Mouse (Mus musculus) intestine, postnatal 0 days (tissue): ENCODE data around the gene Olfr654. TPM values are rescaled to one million over a fixed set of nuclear protein-coding genes. Genes with fewer than 3 reads are reported as not detected.

ENCODE experiments used
- ATAC-seq: fragments of 200-750 bp; cut with Nextera tagmentation; 2 replicates; pipeline ENCODE4 v1.8.0; 2017; ENCODE audit warnings: mild to moderate bottlenecking, moderate TSS enrichment, moderate library complexity
- H3K27ac ChIP-seq: fragments of 300-500 bp; sonication (generic); 2 replicates; pipeline ENCODE4 v1.5.1; 2014; ENCODE audit warnings: mild to moderate bottlenecking, low read depth, low read length, moderate library complexity
- H3K27me3 ChIP-seq: fragments of 300-500 bp; sonication (generic); replicated peaks from 2 replicates; pipeline ENCODE4 v1.6.1; 2014; ENCODE audit warnings: low read length, mixed read lengths; ENCODE audit not compliant: control insufficient read depth, insufficient read depth
- H3K36me3 ChIP-seq: fragments of 300-500 bp; sonication (generic); 2 replicates; pipeline ENCODE4 v1.6.1; 2014; ENCODE audit warnings: mild to moderate bottlenecking, moderate library complexity; ENCODE audit not compliant: control insufficient read depth, insufficient read depth
- H3K4me1 ChIP-seq: fragments of 300-500 bp; sonication (generic); replicated peaks from 2 replicates; pipeline ENCODE4 v1.6.1; 2014; ENCODE audit warnings: antibody characterized with exemption, low read length, mixed read lengths; ENCODE audit not compliant: control insufficient read depth, insufficient read depth
- H3K4me2 ChIP-seq: fragments of 300-500 bp; sonication (generic); replicated peaks from 2 replicates; pipeline ENCODE4 v1.6.1; 2014; ENCODE audit warnings: low read depth, mild to moderate bottlenecking, moderate library complexity
- H3K4me3 ChIP-seq: fragments of 300-500 bp; sonication (generic); 2 replicates; pipeline ENCODE4 v1.5.1; 2014; ENCODE audit warnings: low read depth, low read length
- H3K9ac ChIP-seq: fragments of 300-500 bp; sonication (generic); 2 replicates; pipeline ENCODE4 v1.6.1; 2014; ENCODE audit warnings: mild to moderate bottlenecking, low read depth, low read length
- H3K9me3 ChIP-seq: fragments of 300-500 bp; sonication (generic); 2 replicates; pipeline ENCODE4 v1.6.1; 2016; ENCODE audit warnings: mixed run types; ENCODE audit not compliant: control insufficient read depth
- CTCF ChIP-seq: sonication (generic); IDR thresholded peaks from 2 replicates; pipeline ENCODE4 v1.5.1; 2016; ENCODE audit warnings: low read depth, mild to moderate bottlenecking, control low read depth, antibody characterized with exemption, moderate library complexity
- WGBS: fragments of 180-500 bp; shearing (Covaris S2); extraction: QIAGEN DNeasy Blood & Tissue Kit; methylation state at CpG from one replicate; pipeline ENCODE4 v1.1.7; 2014; 5-methylcytosine and 5-hydroxymethylcytosine counted together
- polyA plus RNA-seq: library from polyadenylated mRNA; unstranded; fragments of >200 nt; fragmentation: Nextera tagmentation; extraction: Ambion mirVana; gene quantifications from 2 replicates; pipeline ENCODE4 v1.2.1, GENCODE M21; 2015

Gene Olfr654
- polyA plus RNA-seq: not detected in 2 replicates

DNA sequence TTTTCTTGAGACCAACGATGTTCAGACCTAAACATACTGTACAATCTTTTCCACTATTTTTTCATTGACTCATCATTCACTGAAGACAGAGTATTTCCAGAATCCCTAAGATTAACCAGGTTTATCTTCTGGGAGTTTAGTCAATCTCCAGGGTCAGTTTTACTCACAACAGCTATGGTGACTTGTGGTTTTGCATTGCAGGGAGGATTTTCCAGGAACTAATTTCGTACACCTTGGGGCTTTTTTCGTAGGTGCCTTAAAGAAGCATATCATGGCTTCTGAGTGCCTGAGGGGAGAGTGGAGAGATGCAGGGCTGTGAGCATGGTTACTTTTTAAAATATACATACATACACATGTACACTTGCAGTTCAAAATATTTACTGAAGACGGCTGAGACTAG, at the start of gene Olfr654:
Gene Olfr654 (plus strand): TSS at position 301 of the 400 bp plus-strand sequence.
- H3K4me2 ChIP-seq: no peak within 1 kb of the TSS
- no peaks in the 10 kb centered on the region for H3K36me3 ChIP-seq
- ATAC-seq: no peak
- no peaks in the 10 kb centered on the region for H3K27me3 ChIP-seq
- 80% methylated on average over 4 of the region's 4 CpGs for WGBS
- TF ChIP-seq CTCF: no peak
- H3K27ac ChIP-seq: no peak within 1 kb of the TSS
- no peaks in the 10 kb centered on the region for H3K4me1 ChIP-seq
- H3K9me3 ChIP-seq: no peaks in the 10 kb centered on the region
- H3K4me3 ChIP-seq: no peak within 1 kb of the TSS
- H3K9ac ChIP-seq: no peak within 1 kb of the TSS

DNA sequence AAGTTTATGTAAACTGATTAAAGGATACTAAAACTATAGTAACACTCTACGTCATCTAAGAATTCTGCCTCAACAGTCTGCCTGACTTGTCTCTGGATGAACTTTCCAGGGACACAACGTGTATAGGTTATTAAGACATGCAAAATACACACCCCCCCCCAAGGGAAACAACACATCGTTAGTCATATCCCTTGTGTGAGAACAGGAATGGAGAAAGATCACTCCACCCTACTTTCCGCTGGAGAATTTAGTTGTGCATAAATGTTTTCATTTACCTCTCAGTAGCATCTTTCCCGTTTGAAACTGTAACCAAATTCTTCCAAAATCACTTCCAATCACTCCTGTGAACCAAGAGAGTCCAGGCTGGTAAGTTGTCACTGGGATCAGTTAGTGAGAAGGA, 37.0 kb upstream of the Olfr654 start, which contains the start of gene Olfr651:
Gene Olfr651 (plus strand): TSS at position 301 of the 400 bp plus-strand sequence.
- Histone ChIP-seq H3K4me3 (no peak within 1 kb of the TSS), H3K4me2 (no peak within 1 kb of the TSS), H3K27ac (no peak within 1 kb of the TSS), H3K9me3 (no peaks in the 10 kb centered on the region), H3K4me1 (no peaks in the 10 kb centered on the region), H3K9ac (no peak within 1 kb of the TSS), H3K27me3 (no peaks in the 10 kb centered on the region), H3K36me3 (no peaks in the 10 kb centered on the region)
- no peak for TF ChIP-seq CTCF
- ATAC-seq: no peak
- WGBS: 70% methylated on average over 5 of the region's 5 CpGs

DNA sequence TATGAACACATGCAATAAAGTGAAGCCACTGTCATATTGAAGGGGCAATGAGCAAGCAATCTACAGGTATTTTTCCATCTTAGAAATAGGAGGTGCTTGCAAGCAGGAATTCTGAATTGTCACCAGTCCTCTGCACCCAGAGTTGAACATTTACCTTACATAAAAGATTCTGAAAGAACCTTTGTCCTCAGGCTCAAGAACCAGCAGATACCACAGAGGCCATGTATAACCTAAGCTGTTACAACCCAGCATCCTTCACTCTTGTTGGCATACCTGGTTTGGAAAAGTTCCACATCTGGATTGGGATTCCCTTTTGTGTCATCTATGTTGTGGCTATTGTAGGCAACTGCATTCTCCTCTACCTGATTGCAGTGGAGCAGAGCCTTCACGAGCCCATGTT, 34.1 kb upstream of the Olfr654 start:
- Histone ChIP-seq H3K4me1 (no peaks in the 10 kb centered on the region), H3K9me3 (no peaks in the 10 kb centered on the region), H3K9ac (no peak overlapping the region), H3K27me3 (no peaks in the 10 kb centered on the region), H3K36me3 (no peaks in the 10 kb centered on the region), H3K4me3 (no peak overlapping the region), H3K4me2 (no peak overlapping the region), H3K27ac (no peak overlapping the region)
- TF ChIP-seq CTCF: no peak
- 0 out of 2 replicates have a peak, but pooled peaks have one; percentile 57 for ATAC-seq
- 72% methylated on average over 1 of the region's 1 CpGs for WGBS

DNA sequence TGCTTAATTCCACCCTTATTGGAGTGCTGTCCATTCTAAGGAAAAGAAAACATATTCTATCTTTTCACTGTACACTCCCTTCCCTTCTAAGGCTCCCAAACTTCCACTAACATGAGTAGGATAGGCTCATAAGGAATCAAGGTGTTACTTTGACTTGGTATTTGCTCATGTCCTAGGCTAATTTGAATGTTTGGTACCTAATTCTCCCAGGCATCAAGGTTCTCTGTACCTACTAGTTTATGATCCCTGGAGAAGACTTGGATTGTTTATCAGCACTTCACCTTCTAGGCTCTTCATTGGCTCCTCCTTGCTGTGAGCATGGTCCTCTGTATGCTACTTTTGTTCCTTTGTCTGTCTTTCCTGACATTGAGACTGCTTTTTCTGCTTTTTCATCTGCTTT, 26.2 kb upstream of the Olfr654 start, which contains the start of gene Olfr652:
Gene Olfr652 (plus strand): TSS at position 301 of the 400 bp plus-strand sequence.
- no peak within 1 kb of the TSS for H3K4me2 ChIP-seq
- ATAC-seq: no peak

DNA sequence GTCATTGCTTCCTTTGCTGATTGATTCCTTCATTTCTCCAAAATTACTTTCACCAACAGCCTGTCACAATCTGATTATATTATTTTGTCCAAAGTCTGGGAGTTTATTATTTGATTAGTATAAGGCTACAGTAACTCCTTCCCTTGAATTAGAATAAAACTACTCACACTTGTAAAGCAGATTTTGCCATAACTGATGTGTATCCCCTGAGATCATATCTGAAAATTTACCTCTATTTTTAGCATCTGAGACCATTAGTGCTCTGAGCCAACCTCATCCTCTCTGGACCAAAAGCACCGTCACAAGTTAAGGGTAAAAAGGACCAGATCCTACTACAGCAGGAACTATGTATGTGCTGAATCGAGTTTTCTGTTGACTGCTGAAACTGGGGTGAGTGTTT, 9.8 kb upstream of the Olfr654 start, which contains the start of gene Olfr653:
Gene Olfr653 (plus strand): TSS at position 301 of the 400 bp plus-strand sequence.
- no peak for TF ChIP-seq CTCF
- H3K36me3 ChIP-seq: no peaks in the 10 kb centered on the region
- no peaks in the 10 kb centered on the region for H3K27me3 ChIP-seq
- H3K4me1 ChIP-seq: no peaks in the 10 kb centered on the region
- H3K4me3 ChIP-seq: no peak within 1 kb of the TSS
- H3K9me3 ChIP-seq: no peaks in the 10 kb centered on the region
- no peak within 1 kb of the TSS for H3K4me2 ChIP-seq
- no peak within 1 kb of the TSS for H3K27ac ChIP-seq
- WGBS: 63% methylated on average over 2 of the region's 2 CpGs
- no peak within 1 kb of the TSS for H3K9ac ChIP-seq
- no peak for ATAC-seq

More for the DNA sequence above, 26.2 kb upstream of the Olfr654 start, which contains the start of gene Olfr652:
- Histone ChIP-seq H3K27ac (no peak within 1 kb of the TSS), H3K36me3 (no peaks in the 10 kb centered on the region), H3K27me3 (no peaks in the 10 kb centered on the region), H3K4me1 (no peaks in the 10 kb centered on the region), H3K9me3 (no peaks in the 10 kb centered on the region), H3K4me3 (no peak within 1 kb of the TSS), H3K9ac (no peak within 1 kb of the TSS)
- TF ChIP-seq CTCF: no peak

DNA sequence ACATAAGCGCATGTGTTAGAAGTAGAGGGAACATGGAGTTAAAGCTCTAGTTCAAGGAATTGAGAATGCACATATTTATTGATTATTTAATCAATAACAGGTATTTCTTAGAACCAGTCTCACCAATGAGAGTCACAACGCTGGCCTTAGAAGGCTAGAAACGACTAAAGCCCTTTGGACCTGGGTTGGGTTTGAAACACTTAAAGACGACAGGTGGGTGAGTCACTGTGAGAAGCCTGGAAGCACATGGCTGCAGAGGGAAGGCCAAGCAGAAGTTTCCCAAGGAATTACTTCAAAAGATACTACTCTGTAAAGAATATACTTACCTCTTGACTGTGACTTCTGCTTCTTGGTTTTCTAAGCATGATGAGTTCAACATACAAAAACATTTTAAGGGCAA, 6.0 kb upstream of the Olfr654 start:
- Histone ChIP-seq H3K4me2 (no peak overlapping the region), H3K4me1 (no peaks in the 10 kb centered on the region), H3K4me3 (no peak overlapping the region), H3K9ac (no peak overlapping the region), H3K27ac (peak overlapping the region; percentile 79), H3K9me3 (no peaks in the 10 kb centered on the region), H3K36me3 (no peaks in the 10 kb centered on the region), H3K27me3 (no peaks in the 10 kb centered on the region)
- TF ChIP-seq CTCF: no peak
- 56% methylated on average over 4 of the region's 4 CpGs for WGBS
- ATAC-seq: peak; percentile 96
